Mouse (Mus musculus) lung, postnatal 0 days (tissue): ENCODE measurements around the gene Vps25.

Experiments used
- CTCF ChIP-seq: IDR thresholded peaks from 2 replicates; pipeline ENCODE4 v1.5.1; 2016; ENCODE audit warnings: antibody characterized with exemption, mild to moderate bottlenecking
- EP300 ChIP-seq: IDR thresholded peaks from 2 replicates; pipeline ENCODE4 v1.6.1; 2016; ENCODE audit warnings: antibody characterized with exemption, mild to moderate bottlenecking, control low read depth

DNA sequence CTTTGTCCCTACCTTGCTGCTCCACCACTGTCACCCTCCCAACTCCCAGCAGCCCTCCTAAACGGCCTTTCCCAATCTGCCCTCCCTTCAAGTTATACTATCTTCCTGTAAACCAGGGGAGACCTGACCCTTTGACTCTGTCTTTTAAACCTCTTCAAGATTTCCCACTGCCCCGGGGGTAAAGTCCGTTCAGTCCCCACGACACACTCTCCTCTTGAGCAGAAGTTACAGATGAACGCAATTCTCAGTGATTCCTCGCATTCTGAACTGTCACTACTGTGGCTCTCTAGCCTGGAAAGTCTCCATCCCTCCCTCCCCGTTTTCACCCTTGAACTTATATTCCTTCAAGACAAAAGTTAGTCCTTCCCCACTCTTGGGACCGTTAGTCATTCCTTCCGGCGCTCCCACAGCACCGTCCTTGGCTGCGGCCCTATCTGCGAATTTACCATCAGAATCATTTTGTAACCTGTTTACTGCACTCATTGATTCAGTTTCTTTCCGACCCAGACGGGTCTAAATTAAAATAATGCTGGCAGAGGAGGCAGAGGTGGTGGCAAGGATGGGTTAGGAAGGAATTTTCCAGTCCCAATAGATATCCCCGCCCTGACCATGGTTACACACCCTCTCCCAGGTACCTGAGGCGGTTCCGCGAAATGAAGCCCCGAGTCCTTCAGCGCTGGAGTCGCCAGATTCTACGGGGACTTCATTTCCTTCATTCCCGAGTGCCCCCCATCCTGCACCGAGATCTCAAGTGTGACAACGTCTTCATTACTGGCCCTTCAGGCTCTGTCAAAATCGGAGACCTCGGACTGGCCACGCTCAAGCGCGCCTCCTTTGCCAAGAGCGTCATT, 9.9 kb downstream of the Vps25 start:
- TF ChIP-seq CTCF, result no peak
- no peak for TF ChIP-seq EP300
